Mouse (Mus musculus): ENCODE results near the gene St5.

The St5 gene

DNA sequence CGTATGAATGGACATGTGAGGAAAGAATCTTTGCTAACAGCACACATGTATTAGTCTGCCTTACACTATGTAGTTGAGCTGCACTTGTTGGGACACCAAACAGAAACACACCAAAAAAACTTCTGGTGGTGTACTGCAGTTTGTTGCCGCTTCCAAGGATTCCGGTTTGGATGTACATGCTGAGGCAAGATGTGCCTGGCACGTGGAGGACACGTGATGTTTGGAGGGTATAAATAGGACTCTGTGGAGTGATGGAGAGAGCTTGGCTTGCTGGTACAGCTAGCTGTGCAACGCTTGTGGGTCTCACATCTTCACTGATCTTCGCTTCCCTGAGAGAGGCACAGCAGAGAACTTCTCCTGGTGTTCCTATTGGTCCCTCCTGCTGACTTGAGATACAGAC lies 129.2 kb downstream of the St5 start:
- DNase-seq (ENCODE audit: inconsistent age in 2 of 2, low spot score in 1 of 2): no peak

DNA sequence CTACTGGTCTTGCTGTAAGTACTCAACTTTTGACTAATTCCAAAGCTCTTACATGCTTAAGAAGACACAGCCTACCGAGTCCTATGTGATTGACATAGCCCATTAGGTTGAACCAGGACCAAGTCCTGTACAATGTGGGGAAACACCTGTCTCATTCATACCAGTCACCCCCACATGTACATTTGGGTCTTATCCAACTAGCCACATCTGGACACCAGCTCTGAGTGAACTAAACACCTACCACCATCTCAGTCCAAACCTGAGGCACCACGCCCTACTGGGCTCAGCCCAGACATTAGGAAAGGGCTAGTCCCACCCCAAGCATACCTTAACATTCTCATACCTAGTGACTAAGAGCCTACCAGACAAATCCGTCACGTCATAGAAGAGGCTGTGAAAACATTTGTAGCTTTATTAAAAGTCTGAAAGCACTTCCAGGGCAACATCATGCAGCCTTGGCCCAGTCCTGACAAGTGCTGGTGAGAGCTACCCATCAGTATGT lies 135.0 kb downstream of the St5 start:
- DNase-seq (ENCODE audit: inconsistent age in 2 of 2, low spot score in 1 of 2): no peak

DNA sequence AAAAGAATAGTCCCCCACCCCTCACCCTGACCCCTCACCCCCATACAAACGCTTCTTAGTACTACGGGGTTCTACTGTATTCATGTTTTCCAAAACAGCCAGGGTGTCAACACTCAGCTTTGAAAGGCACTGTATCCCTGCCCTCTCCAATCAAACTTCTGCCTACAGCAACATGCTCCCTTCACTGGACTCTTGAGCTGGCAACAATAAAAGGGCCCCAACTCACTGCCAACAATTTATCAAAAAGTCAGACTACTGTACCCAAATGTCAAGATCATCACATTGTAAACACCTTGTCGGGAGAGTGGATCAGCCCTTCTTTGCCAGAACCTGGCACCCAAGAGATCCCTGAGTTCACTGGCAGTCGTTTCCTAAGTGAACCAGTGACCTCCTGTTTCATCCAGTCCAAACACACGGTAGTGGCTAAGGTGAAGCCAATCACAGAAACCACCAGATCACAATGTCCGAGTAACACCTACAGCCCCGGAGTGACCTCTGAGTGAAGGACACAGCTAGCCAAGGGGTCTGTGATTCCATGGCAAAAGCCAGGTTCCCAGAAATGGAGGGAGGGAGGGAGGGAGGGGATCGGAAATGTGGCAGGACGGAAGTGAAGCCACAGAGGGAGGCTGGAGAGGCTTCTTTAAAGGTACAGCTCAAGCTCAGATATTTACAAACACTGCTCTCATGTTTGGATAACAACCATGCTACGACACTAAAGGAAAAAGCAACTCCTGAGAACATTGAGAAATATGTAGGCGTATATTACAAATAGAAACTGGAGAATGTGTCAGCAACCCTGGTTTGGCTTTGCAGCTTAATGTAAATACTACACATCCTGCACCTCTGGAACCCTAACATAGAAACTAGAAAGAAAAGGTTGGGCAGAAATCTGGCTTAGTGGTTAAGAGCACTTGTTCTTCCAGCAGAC lies 136.3 kb downstream of the St5 start:
- DNase-seq (ENCODE audit: inconsistent age in 2 of 2, low spot score in 1 of 2): no peak

DNA sequence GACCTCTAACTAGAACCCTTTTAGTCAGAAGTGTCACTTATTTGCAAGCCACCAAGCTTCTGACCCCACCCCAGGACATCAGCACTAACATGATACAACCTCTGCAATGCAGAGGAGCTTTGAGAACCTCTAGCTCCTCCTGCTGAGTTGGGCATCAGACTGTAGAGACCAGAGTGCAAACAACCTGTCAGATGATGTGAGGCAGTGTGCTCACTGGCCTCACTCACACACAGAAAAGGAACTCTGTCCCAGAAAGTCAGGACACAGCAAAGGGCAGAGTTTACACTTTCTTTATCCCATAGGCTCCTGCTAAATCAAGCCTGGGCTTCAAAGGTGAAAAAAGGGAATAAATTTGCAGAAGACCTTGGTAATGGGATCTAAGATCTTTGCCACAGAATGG lies 137.1 kb downstream of the St5 start:
- no peak for DNase-seq (ENCODE audit: inconsistent age in 2 of 2, low spot score in 1 of 2)

DNA sequence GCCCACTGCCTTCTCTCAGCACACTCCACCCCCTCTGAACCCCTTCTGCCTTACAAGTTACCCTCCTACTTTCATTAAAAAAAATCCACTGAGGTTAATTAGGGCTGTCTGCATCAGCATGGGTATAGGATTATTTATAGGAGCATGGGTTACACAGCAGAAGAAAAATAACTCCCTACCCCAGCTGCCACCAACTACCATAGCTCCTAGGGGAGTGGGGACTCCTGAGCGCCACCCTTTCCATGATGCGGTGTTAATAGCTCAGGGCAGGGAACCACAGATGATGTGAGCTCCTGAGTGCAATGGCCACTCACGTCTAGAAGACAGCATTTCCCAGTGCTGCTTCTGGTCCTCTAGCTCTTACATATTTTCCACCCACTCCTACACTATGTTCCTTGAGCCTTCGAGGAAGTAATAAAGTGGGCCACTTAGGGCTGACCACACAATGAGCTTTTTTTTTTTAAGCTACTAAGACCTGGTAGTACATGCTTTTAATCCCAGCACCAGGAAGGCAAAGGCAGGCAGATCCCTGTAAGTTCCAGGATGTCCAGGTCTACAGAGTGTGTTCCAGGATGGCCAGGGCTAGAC lies 139.5 kb downstream of the St5 start:
- no peak for DNase-seq (ENCODE audit: inconsistent age in 2 of 2, low spot score in 1 of 2)

DNA sequence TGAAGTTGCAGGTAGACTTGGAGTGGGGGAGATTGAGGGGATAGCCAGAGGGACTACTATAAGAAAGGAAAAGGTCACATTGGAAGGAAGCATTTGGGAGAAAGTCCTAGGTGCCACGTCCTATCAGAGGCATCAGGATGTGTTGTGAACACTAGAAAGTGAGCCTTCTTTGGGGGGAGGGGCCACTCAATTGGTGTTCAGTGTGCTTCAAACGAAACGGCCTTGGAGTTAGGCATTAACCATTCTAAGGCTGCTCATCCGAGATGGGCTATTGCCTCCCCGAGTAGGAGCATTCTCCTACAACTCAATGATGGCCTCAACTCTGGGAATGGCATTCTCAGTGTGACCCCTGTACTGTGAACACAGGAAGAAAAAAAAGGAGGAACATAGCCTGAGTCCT lies 140.7 kb downstream of the St5 start:
- no peak for DNase-seq (ENCODE audit: inconsistent age in 2 of 2, low spot score in 1 of 2)

DNA sequence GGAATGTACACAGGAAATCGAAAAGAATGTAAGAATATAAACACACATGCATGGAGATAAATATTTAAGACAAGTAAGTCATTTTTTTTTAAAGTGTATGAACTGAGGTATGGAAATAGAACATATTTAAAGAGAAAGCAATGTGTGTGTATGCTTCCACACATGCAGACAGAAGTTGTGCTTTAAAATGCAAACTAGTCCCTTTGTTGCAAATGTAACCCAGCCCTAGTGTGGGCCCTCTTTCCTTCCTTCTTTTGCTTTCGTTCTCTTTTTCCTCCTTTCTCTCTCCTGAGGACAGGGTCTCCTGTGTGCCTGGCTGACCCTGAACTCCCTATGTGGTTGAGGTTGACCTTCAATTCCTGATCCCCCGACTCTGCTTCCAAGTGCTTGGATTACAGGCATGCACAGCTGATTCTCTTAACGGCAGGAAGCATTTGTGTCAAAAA lies 141.2 kb downstream of the St5 start:
- no peak for DNase-seq (ENCODE audit: inconsistent age in 2 of 2, low spot score in 1 of 2)

DNA sequence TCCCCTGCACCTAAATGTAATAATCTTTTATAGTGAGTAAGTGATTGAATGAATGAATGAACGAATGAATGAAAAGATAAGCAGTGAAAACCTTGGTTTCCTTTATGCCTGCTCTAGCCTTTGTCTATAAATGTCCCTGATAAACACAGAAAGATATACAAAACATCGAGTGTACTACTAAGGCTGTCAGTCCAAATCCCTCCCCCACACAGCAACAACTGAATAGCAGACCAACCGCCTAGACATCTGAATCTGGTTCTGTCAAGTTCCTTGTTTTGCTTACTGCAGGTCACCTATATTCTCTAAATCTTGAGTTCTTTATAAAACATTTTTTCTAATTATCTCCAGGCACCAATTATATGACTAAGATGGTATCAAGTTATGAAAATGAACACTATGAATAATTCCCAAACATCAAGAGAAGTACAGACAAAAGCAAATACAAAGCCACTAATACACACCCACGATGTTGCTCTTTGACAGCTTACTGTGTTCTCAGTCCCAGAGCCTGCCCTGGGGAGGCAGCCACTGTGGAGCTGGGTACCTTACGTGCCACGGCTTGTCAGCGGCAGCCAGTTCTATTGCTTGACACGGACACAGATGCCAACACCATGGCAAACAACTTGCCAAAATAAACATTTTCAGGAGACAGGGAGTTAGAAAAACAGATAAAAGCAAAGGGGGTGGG lies 141.8 kb downstream of the St5 start:
- DNase-seq (ENCODE audit: inconsistent age in 2 of 2, low spot score in 1 of 2): peak in 1 of 2 experiments; percentile 59

DNA sequence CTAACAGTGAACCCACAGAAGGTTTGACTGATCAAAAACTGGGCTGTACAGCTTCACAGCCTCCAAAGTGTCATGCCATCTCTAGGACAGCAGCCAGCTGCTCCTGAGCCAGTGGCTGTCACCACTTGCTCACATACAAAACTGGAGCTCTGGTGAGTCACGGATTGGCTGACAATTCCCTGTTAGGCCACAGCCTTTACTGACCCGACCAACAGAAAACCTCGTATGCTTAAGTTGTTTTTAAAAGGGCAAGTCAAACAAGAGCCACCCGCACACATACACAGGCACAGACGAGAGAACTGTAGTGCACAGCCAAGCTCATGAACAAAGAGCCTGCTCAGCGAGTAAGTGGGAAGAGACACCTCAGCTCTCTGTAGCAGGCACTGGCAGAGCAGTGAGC lies 143.9 kb downstream of the St5 start:
- DNase-seq (ENCODE audit: inconsistent age in 2 of 2, low spot score in 1 of 2): peak; percentile 75 to 89

DNA sequence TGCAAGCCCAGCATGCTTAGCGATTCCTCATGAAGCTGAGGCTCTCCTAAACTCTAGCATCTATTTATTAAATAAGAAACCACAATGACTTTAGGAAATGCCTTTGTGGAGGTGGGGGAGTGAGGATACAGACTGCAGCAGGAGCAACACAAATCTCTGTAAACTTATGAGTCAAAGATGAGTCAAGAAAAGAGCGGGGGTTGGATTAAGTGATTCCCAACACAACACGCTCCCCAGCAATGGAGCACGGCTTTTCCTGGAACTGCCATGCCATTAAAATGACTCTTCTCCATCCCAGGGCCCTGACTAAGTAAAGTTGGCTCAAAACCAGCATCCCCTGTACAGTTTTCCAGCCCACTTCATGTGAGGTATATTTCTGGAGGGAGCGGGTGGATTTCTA lies 156.7 kb downstream of the St5 start:
- peak in 1 of 2 experiments; percentile 80 for DNase-seq (ENCODE audit: inconsistent age in 2 of 2, low spot score in 1 of 2)

DNA sequence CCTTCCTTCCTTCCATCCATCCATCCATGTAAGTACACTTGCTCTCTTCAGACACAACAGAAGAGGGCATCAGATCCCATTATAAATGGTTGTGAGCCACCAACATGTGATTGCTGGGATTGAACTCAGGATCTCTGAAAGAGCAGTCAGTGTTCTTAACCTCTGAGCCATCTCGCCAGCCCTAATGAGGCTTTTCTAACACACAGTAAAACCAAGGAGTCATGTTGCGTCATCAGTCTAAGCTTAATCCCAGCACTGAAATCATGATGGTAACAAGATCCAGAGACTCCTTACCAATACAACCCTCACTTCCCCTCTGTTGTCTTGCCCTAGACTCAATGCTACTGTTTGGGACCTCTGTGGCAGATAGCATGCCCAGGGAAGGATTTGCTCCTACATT lies 157.2 kb downstream of the St5 start:
- no peak for DNase-seq (ENCODE audit: inconsistent age in 2 of 2, low spot score in 1 of 2)

DNA sequence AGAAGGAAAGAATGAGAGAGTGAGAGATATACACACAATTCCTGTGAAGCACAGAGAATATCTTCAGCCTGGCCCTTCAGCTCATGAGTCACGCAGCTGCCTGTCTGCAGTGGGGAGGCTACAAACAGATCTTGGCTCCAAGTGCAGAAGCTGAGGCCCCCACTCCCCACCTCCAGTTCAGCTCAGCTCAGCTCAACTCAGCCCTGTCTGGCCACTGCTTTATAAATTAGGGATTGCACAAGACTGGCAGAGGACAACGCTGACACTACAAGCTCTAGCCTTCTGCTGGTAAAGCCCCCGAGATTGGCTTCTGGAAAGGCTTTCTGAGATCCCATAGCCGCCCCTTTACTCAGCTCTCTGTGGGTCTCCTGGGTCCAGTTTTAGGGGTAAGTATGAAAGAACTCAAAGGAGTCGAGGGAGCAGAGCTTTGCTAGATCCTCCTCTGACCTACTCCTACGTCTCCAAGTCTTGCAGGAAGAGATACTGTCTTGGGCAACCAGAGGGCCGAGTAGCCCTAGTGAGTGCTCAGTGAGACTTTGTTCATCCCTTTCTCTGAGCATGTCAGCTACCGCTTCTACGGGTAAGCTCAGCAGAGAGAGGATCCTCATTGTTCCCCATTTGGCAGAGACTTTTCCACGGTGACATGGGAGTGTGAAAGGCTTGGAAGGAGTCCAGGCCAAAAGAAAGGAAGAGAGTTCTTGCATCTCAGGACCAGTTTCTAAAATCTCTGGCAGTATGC lies 158.0 kb downstream of the St5 start:
- DNase-seq (ENCODE audit: inconsistent age in 2 of 2, low spot score in 1 of 2): peak in 1 of 2 experiments; percentile 73

DNA sequence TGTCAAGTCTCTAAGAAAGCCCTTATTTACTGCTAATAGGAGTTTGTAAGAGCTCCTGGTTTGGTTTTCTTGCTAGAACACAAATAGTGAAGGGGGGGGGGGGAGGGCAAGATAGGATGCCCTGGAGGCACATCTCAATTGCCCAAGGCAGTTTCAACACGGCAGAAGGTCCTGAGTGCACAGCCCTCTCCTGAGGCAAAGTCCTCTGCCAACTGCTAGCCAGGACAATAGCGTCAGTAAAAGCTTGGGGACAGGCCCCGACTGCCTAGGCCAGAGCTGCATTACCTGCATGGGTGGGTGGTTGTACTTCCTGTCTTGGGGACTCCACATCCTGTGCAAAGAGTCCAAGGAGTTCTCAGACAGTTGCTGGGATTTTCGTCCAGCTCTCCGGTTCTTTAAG lies 158.6 kb downstream of the St5 start:
- DNase-seq (ENCODE audit: inconsistent age in 2 of 2, low spot score in 1 of 2): no peak

DNA sequence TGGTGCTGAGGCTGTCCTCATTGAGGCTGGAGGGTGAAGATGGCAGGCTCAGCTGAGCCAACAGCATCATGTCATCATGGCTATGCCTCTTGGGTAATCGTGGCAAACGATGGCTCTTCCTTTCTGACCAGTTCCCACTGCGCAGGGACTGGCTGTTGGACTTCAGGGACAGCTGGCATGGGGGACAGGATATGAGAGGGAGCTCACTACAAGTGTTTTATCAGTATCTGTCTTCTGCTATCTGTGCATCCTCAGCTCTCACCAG lies 161.1 kb downstream of the St5 start:
- DNase-seq (ENCODE audit: inconsistent age in 2 of 2, low spot score in 1 of 2): no peak

DNA sequence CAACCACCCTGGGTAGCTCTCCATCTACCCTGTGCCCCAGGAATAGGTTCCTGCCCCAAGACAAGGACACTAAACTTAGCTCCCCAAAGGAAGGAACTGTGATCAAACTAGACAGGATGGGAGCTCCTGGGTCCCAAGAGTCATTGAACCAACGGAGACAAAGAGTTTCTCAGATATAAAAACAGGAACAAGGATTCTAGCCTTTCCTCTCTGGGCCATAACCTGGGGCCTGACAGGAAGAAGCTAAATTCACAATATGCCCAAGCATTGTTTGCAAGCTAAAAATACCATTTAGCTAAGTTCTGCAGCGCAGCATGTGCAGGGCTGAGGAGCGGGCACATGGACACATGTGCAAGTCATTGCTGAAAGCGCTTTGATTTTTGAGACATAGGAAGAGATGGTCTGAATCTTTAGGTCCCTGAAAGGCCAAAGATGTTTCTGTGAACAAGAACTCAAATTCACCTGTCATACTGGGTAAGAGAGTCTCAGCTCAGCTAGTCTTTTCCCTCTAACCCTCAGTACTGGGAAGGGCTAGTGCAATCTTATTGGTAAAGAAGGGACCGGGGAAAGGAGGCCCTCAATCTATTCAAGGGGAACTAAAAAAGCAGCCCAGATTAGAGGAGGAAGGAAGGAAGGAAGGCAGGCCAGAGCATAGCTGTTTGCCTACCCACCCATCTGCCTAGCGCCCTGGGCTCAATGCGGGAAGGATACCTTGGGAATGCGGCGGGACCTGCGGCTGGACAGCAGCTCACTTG lies 161.6 kb downstream of the St5 start:
- no peak for DNase-seq (ENCODE audit: inconsistent age in 2 of 2, low spot score in 1 of 2)

DNA sequence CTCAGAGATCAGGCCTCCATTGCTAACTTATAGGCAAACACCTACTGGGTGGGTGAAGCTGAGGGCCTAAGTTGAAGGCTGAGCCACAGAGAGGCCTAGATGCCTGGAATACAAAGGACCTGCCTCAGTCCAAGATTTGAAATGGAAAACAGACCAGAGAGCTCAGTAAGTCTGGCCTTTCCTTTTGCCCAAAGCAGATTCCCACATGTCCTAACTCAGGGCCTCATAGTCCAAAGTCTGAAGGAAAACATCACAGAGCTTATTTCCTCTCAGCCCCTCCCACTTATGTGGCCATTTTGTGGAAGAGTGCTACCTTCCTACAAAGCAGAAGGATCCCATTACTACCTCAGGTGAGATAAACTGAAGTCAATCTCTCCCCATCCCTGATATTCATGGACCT lies 162.5 kb downstream of the St5 start:
- no peak for DNase-seq (ENCODE audit: inconsistent age in 2 of 2, low spot score in 1 of 2)

DNA sequence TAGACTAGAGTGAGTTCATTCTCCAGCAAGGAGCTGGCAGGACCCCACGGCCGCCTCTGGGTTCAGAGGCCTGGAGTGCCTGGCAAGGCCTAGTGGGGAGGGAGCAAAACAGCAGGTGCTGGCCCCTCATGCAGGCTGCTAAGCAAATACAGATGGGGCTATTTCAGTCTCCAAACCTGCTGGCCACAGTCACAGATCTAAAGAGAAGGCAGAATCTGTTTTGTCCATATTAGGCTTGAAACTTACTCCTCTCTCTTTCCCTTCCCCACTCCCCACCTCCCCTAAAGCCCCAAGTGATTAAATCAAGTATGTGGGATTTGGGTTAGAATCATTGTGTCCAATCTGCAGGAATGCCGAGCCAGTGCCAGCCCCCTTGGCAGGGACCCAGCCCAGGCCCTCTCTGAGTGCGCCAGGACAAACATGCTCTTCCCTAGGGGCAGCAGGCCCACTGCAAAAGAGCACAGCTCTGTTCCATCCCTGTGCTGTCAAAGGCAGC lies 166.9 kb downstream of the St5 start:
- peak in 1 of 2 experiments; percentile 59 for DNase-seq (ENCODE audit: inconsistent age in 2 of 2, low spot score in 1 of 2)

DNA sequence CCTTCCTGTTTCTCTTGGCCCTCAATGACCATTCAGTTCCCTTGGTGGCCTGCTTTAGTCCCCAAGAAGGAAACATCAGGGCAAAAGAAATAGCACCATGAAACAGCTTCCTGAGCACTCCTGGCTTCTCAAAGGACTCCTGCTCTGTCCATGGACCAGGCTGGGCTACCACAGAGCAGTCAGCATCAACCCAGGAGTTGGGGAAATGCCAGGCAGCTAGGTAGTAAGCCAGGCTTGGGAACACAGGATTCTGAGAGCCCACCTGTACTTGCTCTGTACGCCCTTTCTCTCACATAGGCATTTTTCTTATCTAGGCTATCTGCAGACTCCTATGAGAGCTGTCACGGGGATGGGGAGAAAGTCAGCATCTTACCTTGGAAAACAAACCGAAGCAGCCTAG lies 168.5 kb downstream of the St5 start:
- no peak for DNase-seq (ENCODE audit: inconsistent age in 2 of 2, low spot score in 1 of 2)

DNA sequence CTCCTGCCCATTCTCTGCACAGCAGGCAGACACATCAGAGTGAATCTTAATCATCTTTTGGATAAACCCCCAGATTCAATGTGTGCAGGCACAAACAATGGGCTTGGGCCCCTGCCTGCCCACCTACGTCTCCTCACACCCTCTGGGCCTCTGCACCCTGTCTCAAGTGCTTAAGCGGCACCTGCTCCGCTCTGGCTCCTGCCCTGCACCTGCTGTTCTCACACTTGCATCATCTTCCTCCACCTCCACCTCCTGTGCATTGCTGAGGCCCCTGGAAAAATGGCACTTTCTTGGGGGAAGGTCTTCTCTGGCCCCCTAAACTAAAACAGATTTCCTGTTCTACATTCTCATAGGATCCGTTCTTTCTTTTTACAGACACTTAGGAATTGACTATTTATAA lies 169.5 kb downstream of the St5 start:
- no peak for DNase-seq (ENCODE audit: inconsistent age in 2 of 2, low spot score in 1 of 2)

DNA sequence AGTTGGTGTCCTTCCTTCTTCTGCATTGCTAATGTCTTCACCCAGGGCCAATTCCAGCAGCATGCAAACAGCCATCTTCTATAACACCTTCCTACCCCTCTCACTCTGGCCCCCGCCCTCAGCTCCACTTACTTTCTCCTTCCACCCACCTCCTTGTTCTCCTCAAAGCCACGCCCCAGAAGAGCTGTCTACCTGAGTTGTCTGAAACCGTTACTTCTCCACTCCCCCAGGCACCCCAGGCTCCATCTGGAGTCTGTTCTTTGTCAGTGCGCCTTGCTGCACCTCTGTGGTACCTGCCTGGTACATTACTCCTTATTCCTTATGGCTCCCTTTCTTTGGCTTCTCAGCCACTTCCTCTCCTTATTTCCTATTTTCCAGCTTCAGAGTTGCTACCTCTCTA lies 170.3 kb downstream of the St5 start:
- DNase-seq (ENCODE audit: inconsistent age in 2 of 2, low spot score in 1 of 2): no peak
